ENCODE assay signal across 13 mouse cellular contexts in the genomic region with DNA sequence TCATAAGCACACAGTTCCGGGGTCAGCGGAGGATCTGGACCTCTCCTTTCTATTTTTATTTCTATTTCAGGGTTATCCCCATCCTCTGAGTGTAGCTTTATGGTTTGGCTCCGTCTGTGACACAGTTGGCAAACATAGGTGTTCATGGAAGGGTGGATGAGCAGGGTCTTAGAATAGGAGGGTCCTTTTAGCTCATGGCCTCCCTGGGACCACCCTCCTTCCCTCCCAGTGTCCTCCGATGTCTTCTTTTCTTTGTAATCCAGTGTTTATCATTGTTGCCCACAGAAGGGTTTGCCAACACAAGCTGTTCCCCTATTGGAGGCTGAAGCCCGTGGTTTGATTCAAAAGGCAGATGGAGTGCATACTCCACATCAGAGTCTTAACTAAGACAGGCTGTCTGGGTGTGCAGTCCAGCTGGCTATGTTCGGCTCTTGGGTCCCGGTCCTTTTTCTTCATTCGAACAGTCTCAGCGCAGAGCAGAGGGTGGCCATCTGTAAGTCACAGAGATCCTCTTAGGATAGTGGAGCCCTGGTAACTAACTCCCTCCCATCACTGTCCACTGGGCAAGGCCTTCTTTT.
DNase-seq lines count a peak whose midpoint lies in the region; ATAC-seq and TF ChIP-seq lines count a peak whose summit lies in the region.
"Had no signal": no experiment of that assay in that cellular context is flagged by ENCODE, and none has a peak within 500 bp of the region (broad histone marks: within the 10 kb centered on the region; RNA-seq: fewer than 3 reads in every experiment).

No protein-coding gene starts in this region.

- peak; percentile 55; the same call in 1 of the 2 replicates for ATAC-seq in forebrain, embryonic 15.5 days (replicated peaks)
- peak; percentile 77 for ATAC-seq in hindbrain, postnatal 0 days
- ATAC-seq: Patski had no signal

- no peak overlapping the region for H3K4me2 ChIP-seq in forebrain, embryonic 15.5 days (replicated peaks)
- no peak overlapping the region for H3K4me2 ChIP-seq in hindbrain, postnatal 0 days (ENCODE audit: low read depth, low read length)
- H3K4me2 ChIP-seq: heart, embryonic 11.5 days had no signal

- TF ChIP-seq CTCF in hindbrain, postnatal 0 days (IDR thresholded peaks at IDR 0.05; ENCODE audit: low read depth): no peak

- H3K27ac ChIP-seq in forebrain, embryonic 15.5 days (replicated peaks): peak overlapping the region; percentile 36; the same call in 1 of the 2 replicates
- peak overlapping the region; percentile 57; the same call in 1 of the 2 replicates for H3K27ac ChIP-seq in hindbrain, postnatal 0 days
- H3K27ac ChIP-seq: gastrocnemius, adult 2 months had no signal

- no peaks in the 10 kb centered on the region for H3K9me3 ChIP-seq in forebrain, embryonic 15.5 days
- no peaks in the 10 kb centered on the region for H3K9me3 ChIP-seq in hindbrain, postnatal 0 days (ENCODE audit: low read length)

- WGBS in forebrain, embryonic 15.5 days: 63% methylated on average over 9 of the region's 9 CpGs
- WGBS in hindbrain, postnatal 0 days: 50% methylated on average over 9 of the region's 9 CpGs

- H3K27me3 ChIP-seq in forebrain, embryonic 15.5 days: no peaks in the 10 kb centered on the region
- no peaks in the 10 kb centered on the region for H3K27me3 ChIP-seq in hindbrain, postnatal 0 days (ENCODE audit: insufficient read depth, low read length)

- no peaks in the 10 kb centered on the region for H3K36me3 ChIP-seq in forebrain, embryonic 15.5 days
- H3K36me3 ChIP-seq in hindbrain, postnatal 0 days (ENCODE audit: insufficient read depth, low read length): no peaks in the 10 kb centered on the region

- peaks cover 12% of the 10 kb centered on the region; the same call in 1 of the 2 replicates for H3K4me1 ChIP-seq in forebrain, embryonic 15.5 days
- H3K4me1 ChIP-seq in hindbrain, postnatal 0 days (ENCODE audit: insufficient read depth, low read length): peaks cover 16% of the 10 kb centered on the region

- DNase-seq in layer of hippocampus, adult 11-12 months (ENCODE audit: low spot score): peak; percentile 23
- no peak for DNase-seq in layer of hippocampus, postnatal 25 days (ENCODE audit: extremely low spot score in 1 of 2, low spot score in 1 of 2)
- peak; percentile 57 for DNase-seq in hindbrain, postnatal 0 days (ENCODE audit: low spot score)
- peak; percentile 15 for DNase-seq in lung, postnatal 36 days
- no peak for DNase-seq in T-cell, adult 2 months (ENCODE audit: low spot score)
- DNase-seq in adipocyte (ENCODE audit: low spot score): no peak
- DNase-seq: adrenal gland, postnatal 14 days; cerebellum, adult 8-10 months; gastrocnemius, adult 2 months; kidney, postnatal 36 days had no signal

- no peak overlapping the region for H3K9ac ChIP-seq in forebrain, embryonic 15.5 days (replicated peaks)
- no peak overlapping the region for H3K9ac ChIP-seq in hindbrain, postnatal 0 days (replicated peaks; ENCODE audit: low read length)

- no peak overlapping the region for H3K4me3 ChIP-seq in forebrain, embryonic 15.5 days
- H3K4me3 ChIP-seq in hindbrain, postnatal 0 days (ENCODE audit: low read length): no peak overlapping the region
- H3K4me3 ChIP-seq: gastrocnemius, adult 2 months had no signal

Comparison
In these comparisons a context has a peak if more than half of its experiments do, and no peak if none do; other contexts are left out.
1. DNase-seq: peak in layer of hippocampus, adult 11-12 months (single experiment), hindbrain, postnatal 0 days (single experiment) and lung, postnatal 36 days (single experiment); none in layer of hippocampus, postnatal 25 days (0 of 2), T-cell, adult 2 months (single experiment) and adipocyte (single experiment).